20 mouse cellular contexts compared by ENCODE assay signal in genomic region chr9:63150086-63150800, GRCm38 (mm10). TPM values are rescaled to one million over a fixed set of nuclear protein-coding genes. Genes with fewer than 3 reads are reported as not detected.
A peak's percentile ranks its signal among the peaks of the same experiment; 100 is the strongest.
DNase-seq lines count a peak whose midpoint lies in the region; ATAC-seq lines count a peak whose summit lies in the region.
"Had no signal": no experiment of that assay in that cellular context is flagged by ENCODE, and none has a peak within 500 bp of the region (broad histone marks: within the 10 kb centered on the region; RNA-seq: fewer than 3 reads in every experiment).

No protein-coding gene starts in this region.

- no peak for DNase-seq in heart, postnatal 36 days
- DNase-seq in embryonic facial prominence, embryonic 10.5 days (ENCODE audit: low spot score) = peak; percentile 33
- DNase-seq in neural tube, embryonic 10.5 days (ENCODE audit: extremely low spot score, low spot score) = peak; percentile 47
- DNase-seq in left cerebral cortex, adult 11 months (ENCODE audit: low spot score) = no peak
- DNase-seq in ovary, postnatal 14 days (ENCODE audit: low spot score) = no peak
- no peak for DNase-seq in gastrocnemius, postnatal 36 days
- DNase-seq: cerebellum, adult 11-12 months; cerebellum, postnatal 36 days; right cerebral cortex, postnatal 4 days had no signal

- intact Hi-C loops in heart, postnatal 36 days (cut with DNase I) = no loop called here
- intact Hi-C loops in gastrocnemius, postnatal 36 days (cut with DNase I) = no loop called here

- H3K9me3 ChIP-seq in heart, embryonic 12.5 days (replicated peaks) = peaks cover 6% of the 10 kb centered on the region; the same call in 1 of the 2 replicates
- H3K9me3 ChIP-seq in embryonic facial prominence, embryonic 10.5 days = peaks cover 5% of the 10 kb centered on the region
- no peaks in the 10 kb centered on the region for H3K9me3 ChIP-seq in hindbrain, embryonic 15.5 days
- H3K9me3 ChIP-seq: embryonic facial prominence, embryonic 13.5 days; forebrain, embryonic 15.5 days; liver, embryonic 13.5 days had no signal

- H3K4me1 ChIP-seq in heart, embryonic 12.5 days (replicated peaks) = peaks cover 32% of the 10 kb centered on the region
- H3K4me1 ChIP-seq in embryonic facial prominence, embryonic 10.5 days = peaks cover 51% of the 10 kb centered on the region
- H3K4me1 ChIP-seq in hindbrain, embryonic 15.5 days (replicated peaks) = peaks cover 56% of the 10 kb centered on the region

- H3K4me3 ChIP-seq in heart, embryonic 12.5 days = peak overlapping the region; percentile 11; the same call in 1 of the 2 replicates
- no peak overlapping the region for H3K4me3 ChIP-seq in embryonic facial prominence, embryonic 10.5 days
- peak overlapping the region; percentile 44 for H3K4me3 ChIP-seq in hindbrain, embryonic 15.5 days
- H3K4me3 ChIP-seq: liver, embryonic 13.5 days had no signal

- peaks cover 98% of the 10 kb centered on the region for H3K27me3 ChIP-seq in heart, embryonic 12.5 days (replicated peaks)
- peaks cover 100% of the 10 kb centered on the region for H3K27me3 ChIP-seq in embryonic facial prominence, embryonic 10.5 days (replicated peaks; ENCODE audit: low read depth, poor library complexity, severe bottlenecking)
- peaks cover 79% of the 10 kb centered on the region for H3K27me3 ChIP-seq in hindbrain, embryonic 15.5 days

- 3% methylated on average over 27 of the region's 27 CpGs for WGBS in heart, embryonic 12.5 days
- WGBS in embryonic facial prominence, embryonic 10.5 days = 2% methylated on average over 27 of the region's 27 CpGs
- 2% methylated on average over 27 of the region's 27 CpGs for WGBS in hindbrain, embryonic 15.5 days

- H3K36me3 ChIP-seq in heart, embryonic 12.5 days = no peaks in the 10 kb centered on the region
- H3K36me3 ChIP-seq in embryonic facial prominence, embryonic 10.5 days (replicated peaks) = no peaks in the 10 kb centered on the region
- no peaks in the 10 kb centered on the region for H3K36me3 ChIP-seq in hindbrain, embryonic 15.5 days
- H3K36me3 ChIP-seq: embryonic facial prominence, embryonic 13.5 days; forebrain, embryonic 15.5 days; kidney, embryonic 15.5 days; limb, embryonic 13.5 days; liver, embryonic 13.5 days had no signal

- no peak overlapping the region for H3K4me2 ChIP-seq in heart, embryonic 12.5 days
- H3K4me2 ChIP-seq in hindbrain, embryonic 15.5 days = peak overlapping the region; percentile 66
- H3K4me2 ChIP-seq: heart, embryonic 11.5 days; liver, embryonic 13.5 days had no signal

- no peak for ATAC-seq in heart, embryonic 12.5 days (ENCODE audit: insufficient number of reproducible peaks, low FRiP score)
- ATAC-seq in hindbrain, embryonic 15.5 days (ENCODE audit: low FRiP score, low read depth) = no peak
- ATAC-seq: forebrain, embryonic 15.5 days; intestine, postnatal 0 days had no signal

- no peak overlapping the region for H3K9ac ChIP-seq in heart, embryonic 12.5 days
- H3K9ac ChIP-seq in hindbrain, embryonic 15.5 days = peak overlapping the region; percentile 24; the same call in 1 of the 2 replicates
- H3K9ac ChIP-seq: embryonic facial prominence, embryonic 13.5 days; forebrain, embryonic 15.5 days; kidney, embryonic 15.5 days; limb, embryonic 13.5 days; liver, embryonic 13.5 days; lung, embryonic 14.5 days had no signal

- no peak overlapping the region for H3K27ac ChIP-seq in heart, embryonic 12.5 days (ENCODE audit: poor library complexity, severe bottlenecking)
- H3K27ac ChIP-seq in embryonic facial prominence, embryonic 10.5 days (replicated peaks) = no peak overlapping the region
- 0 out of 2 replicates have a peak overlapping the region, but pooled peaks have one; percentile 7 for H3K27ac ChIP-seq in hindbrain, embryonic 15.5 days (replicated peaks)
- H3K27ac ChIP-seq: embryonic facial prominence, embryonic 13.5 days; forebrain, embryonic 15.5 days; kidney, embryonic 15.5 days; limb, embryonic 13.5 days; liver, embryonic 13.5 days had no signal

RNA-seq across cellular contexts. Expression of gene Skor1, which starts 1.5 kb away (rescaled TPM):
- polyA plus RNA-seq in heart, embryonic 12.5 days (2016; fragmentation: Nextera tagmentation; extraction: Ambion mirVana) = not detected in 2 replicates
- under 1 TPM; 0.08 TPM for total RNA-seq in heart, postnatal 36 days (2021)
- polyA plus RNA-seq in embryonic facial prominence, embryonic 10.5 days (2016; fragmentation: Nextera tagmentation; extraction: Ambion mirVana) = 0.06 and 0.10 TPM in 2 replicates
- 15.0 and 20.5 TPM in 2 replicates for polyA plus RNA-seq in hindbrain, embryonic 15.5 days (2015; fragmentation: Nextera tagmentation; extraction: Ambion mirVana)
- under 1 TPM; 0.08 to 0.10 TPM for total RNA-seq in gastrocnemius, postnatal 36 days (2021)
- total RNA-seq: heart, postnatal 14 days had no signal
- polyA plus RNA-seq: heart, embryonic 11.5 days; intestine, postnatal 0 days; kidney, embryonic 15.5 days; liver, embryonic 13.5 days; lung, embryonic 14.5 days had no signal

Comparison
In these comparisons a context has a peak if more than half of its experiments do, and no peak if none do; other contexts are left out.
1. DNase-seq: peak in embryonic facial prominence, embryonic 10.5 days (single experiment) and neural tube, embryonic 10.5 days (single experiment); none in heart, postnatal 36 days (0 of 2), left cerebral cortex, adult 11 months (single experiment), ovary, postnatal 14 days (single experiment) and gastrocnemius, postnatal 36 days (0 of 2).
2. RNA of gene Skor1, which starts 1.5 kb away (polyA plus RNA-seq): 15.0 to 20.5 TPM in hindbrain, embryonic 15.5 days; 0.06 to 0.10 TPM in embryonic facial prominence, embryonic 10.5 days and not detected in heart, embryonic 12.5 days; every median in the first group is over 10 times any median in the second.